Mouse (Mus musculus) MEL (cell line): ENCODE data around the gene Trim21. TPM values are rescaled to one million over a fixed set of nuclear protein-coding genes. Genes with fewer than 3 reads are reported as not detected.

Experiments used
- DNase-seq: peaks from one replicate; pipeline ENCODE4 v3.0.0; 2011; ENCODE audit warnings: low read depth, low spot score
- H3K27ac ChIP-seq: 2 replicates; pipeline ENCODE4 v1.5.1; 2012; ENCODE audit warnings: low read depth, mild to moderate bottlenecking, control low read depth, low read length, moderate library complexity; ENCODE audit not compliant: control insufficient read depth
- H3K27me3 ChIP-seq, 2 experiments: fragments of 150-350 bp in 1 of 2; sonication (generic) in 1 of 2; 2 replicates each; pipeline ENCODE4 v1.6.1; 2012; ENCODE audit warnings: low read length in 2 of 2, mild to moderate bottlenecking in 2 of 2, improper control_type of control experiment in 1 of 2, moderate library complexity in 1 of 2; ENCODE audit not compliant: insufficient read depth in 2 of 2, control insufficient read depth in 1 of 2
- H3K36me3 ChIP-seq, 2 experiments: 2 replicates each; pipeline ENCODE4 v1.6.1; 2012 to 2014; ENCODE audit warnings: low read length in 2 of 2, improper control_type of control experiment in 1 of 2, inconsistent platforms in 1 of 2, mild to moderate bottlenecking in 1 of 2; ENCODE audit not compliant: insufficient read depth in 2 of 2, control insufficient read depth in 1 of 2
- H3K4me1 ChIP-seq, 2 experiments: fragments of 150-350 bp in 1 of 2; sonication (generic) in 1 of 2; 2 replicates each; pipeline ENCODE4 v1.6.1; 2012; ENCODE audit warnings: low read length in 2 of 2, improper control_type of control experiment in 1 of 2, mild to moderate bottlenecking in 1 of 2; ENCODE audit not compliant: insufficient read depth in 2 of 2, control insufficient read depth in 1 of 2
- H3K4me3 ChIP-seq, 2 experiments: fragments of 150-350 bp in 1 of 2; sonication (generic) in 1 of 2; 2 replicates each; pipeline ENCODE4 v1.5.1; 2012; ENCODE audit warnings: low read depth in 2 of 2, low read length in 2 of 2, mild to moderate bottlenecking in 2 of 2, moderate library complexity in 2 of 2, control low read depth in 1 of 2, improper control_type of control experiment in 1 of 2; ENCODE audit not compliant: control insufficient read depth in 1 of 2, insufficient read depth in 1 of 2
- H3K79me2 ChIP-seq: 2 replicates; pipeline ENCODE4 v1.6.1; 2012; ENCODE audit warnings: mild to moderate bottlenecking, low read length, moderate library complexity; ENCODE audit not compliant: control insufficient read depth, poor library complexity, insufficient read depth
- H3K9ac ChIP-seq: 2 replicates; pipeline ENCODE4 v1.6.1; 2012; ENCODE audit warnings: low read depth, mild to moderate bottlenecking, control low read depth, low read length, moderate library complexity; ENCODE audit not compliant: control insufficient read depth, poor library complexity, severe bottlenecking
- H3K9me3 ChIP-seq: fragments of 150-350 bp; sonication (generic); replicated peaks from 2 replicates; pipeline ENCODE4 v1.6.1; 2012; ENCODE audit warnings: mild to moderate bottlenecking, low read length, improper control_type of control experiment, moderate library complexity; ENCODE audit not compliant: insufficient read depth
- CTCF ChIP-seq, 3 experiments: IDR thresholded peaks in 2 of 3; conservative IDR thresholded peaks in 1 of 3; 2 replicates each; pipeline ENCODE4 v1.5.1; 2011 to 2012; ENCODE audit warnings: low read length in 3 of 3, low read depth in 2 of 3, mild to moderate bottlenecking in 2 of 3, improper control_type of control experiment in 1 of 3, inconsistent platforms in 1 of 3, mixed read lengths in 1 of 3, moderate library complexity in 1 of 3; ENCODE audit not compliant: control insufficient read depth in 1 of 3, insufficient read depth in 1 of 3, poor library complexity in 1 of 3, severe bottlenecking in 1 of 3
- ELF1 ChIP-seq: IDR thresholded peaks from 2 replicates; pipeline ENCODE4 v1.6.1; 2014; ENCODE audit warnings: low read depth, mild to moderate bottlenecking, inconsistent platforms, low read length, improper control_type of control experiment, moderate library complexity
- EP300 ChIP-seq, 2 experiments: IDR thresholded peaks; 2 replicates each; pipeline ENCODE4 v1.6.1; 2011; ENCODE audit warnings: improper control_type of control experiment in 2 of 2, low read length in 2 of 2, low read depth in 1 of 2, mild to moderate bottlenecking in 1 of 2
- ETS1 ChIP-seq: IDR thresholded peaks from 2 replicates; pipeline ENCODE4 v1.6.1; 2012; ENCODE audit warnings: low read depth, mild to moderate bottlenecking, inconsistent platforms, low read length, improper control_type of control experiment, moderate library complexity
- GATA1 ChIP-seq: IDR thresholded peaks from 2 replicates; pipeline ENCODE4 v1.6.1; 2011; ENCODE audit warnings: low read depth, low read length, improper control_type of control experiment
- HCFC1 ChIP-seq: IDR thresholded peaks from 2 replicates; pipeline ENCODE4 v1.6.1; 2012; ENCODE audit warnings: low read depth, mild to moderate bottlenecking, inconsistent platforms, low read length, improper control_type of control experiment, moderate library complexity
- MEF2A ChIP-seq: IDR thresholded peaks from 2 replicates; pipeline ENCODE4 v1.6.1; 2014; ENCODE audit warnings: low read depth, mild to moderate bottlenecking, inconsistent platforms, low read length, improper control_type of control experiment; ENCODE audit not compliant: poor library complexity, insufficient replicate concordance, severe bottlenecking; ENCODE audit errors: extremely low read depth
- MXI1 ChIP-seq: IDR thresholded peaks from 2 replicates; pipeline ENCODE4 v1.6.1; 2011; ENCODE audit warnings: mild to moderate bottlenecking, low read depth, low read length, improper control_type of control experiment
- MYB ChIP-seq: IDR thresholded peaks from 2 replicates; pipeline ENCODE4 v1.6.1; 2011; ENCODE audit warnings: mild to moderate bottlenecking, low read depth, low read length, improper control_type of control experiment
- MYC ChIP-seq: IDR thresholded peaks from 2 replicates; pipeline ENCODE4 v1.6.1; 2011; ENCODE audit warnings: low read depth, mild to moderate bottlenecking, low read length, improper control_type of control experiment, moderate library complexity
- NELFE ChIP-seq: IDR thresholded peaks from 2 replicates; pipeline ENCODE4 v1.6.1; 2011; ENCODE audit warnings: low read depth, low read length, improper control_type of control experiment
- POLR2A ChIP-seq, 2 experiments: IDR thresholded peaks; 2 replicates each; pipeline ENCODE4 v1.6.1; 2011 to 2012; ENCODE audit warnings: low read length in 2 of 2, mild to moderate bottlenecking in 2 of 2, control low read depth in 1 of 2, improper control_type of control experiment in 1 of 2, low read depth in 1 of 2, moderate library complexity in 1 of 2; ENCODE audit not compliant: control insufficient read depth in 1 of 2, insufficient read depth in 1 of 2, poor library complexity in 1 of 2
- POLR2AphosphoS5 ChIP-seq: IDR thresholded peaks from 2 replicates; pipeline ENCODE4 v1.6.1; 2012; ENCODE audit warnings: low read depth, borderline replicate concordance, mild to moderate bottlenecking, inconsistent platforms, low read length, moderate library complexity, mixed read lengths
- RCOR1 ChIP-seq: IDR thresholded peaks from 2 replicates; pipeline ENCODE4 v1.6.1; 2012; ENCODE audit warnings: low read depth, mild to moderate bottlenecking, inconsistent platforms, low read length, improper control_type of control experiment
- SIN3A ChIP-seq: IDR thresholded peaks from 2 replicates; pipeline ENCODE4 v1.6.1; 2012; ENCODE audit warnings: low read length, improper control_type of control experiment, inconsistent platforms
- SMC3 ChIP-seq: IDR thresholded peaks from 2 replicates; pipeline ENCODE4 v1.6.1; 2011; ENCODE audit warnings: low read depth, low read length, improper control_type of control experiment
- TBP ChIP-seq: IDR thresholded peaks from 2 replicates; pipeline ENCODE4 v1.8.0; 2011; ENCODE audit warnings: low read depth, low read length, improper control_type of control experiment
- UBTF ChIP-seq: IDR thresholded peaks from 2 replicates; pipeline ENCODE4 v1.6.1; 2012; ENCODE audit warnings: low read depth, mild to moderate bottlenecking, inconsistent platforms, low read length, improper control_type of control experiment, moderate library complexity, borderline replicate concordance; ENCODE audit not compliant: insufficient read depth
- USF2 ChIP-seq, 2 experiments: IDR thresholded peaks; 2 replicates each; pipeline ENCODE4 v1.6.1; 2011 to 2012; ENCODE audit warnings: improper control_type of control experiment in 2 of 2, low read length in 2 of 2, borderline replicate concordance in 1 of 2, inconsistent platforms in 1 of 2, low read depth in 1 of 2, mild to moderate bottlenecking in 1 of 2; ENCODE audit not compliant: insufficient read depth in 1 of 2
- polyA plus RNA-seq, 2 experiments: library from polyadenylated mRNA; stranded (reverse) in 1 of 2; unstranded in 1 of 2; fragments of >175 nt in 1 of 2; fragments of >200 nt in 1 of 2; gene quantifications; 2 replicates each; pipeline versions ENCODE4 v1.2.1 to v1.2.4; 2012; ENCODE audit warnings: low replicate concordance in 2 of 2, low read depth in 1 of 2; ENCODE audit not compliant: insufficient read length in 2 of 2, insufficient read depth in 1 of 2, missing spikeins in 1 of 2
- total RNA-seq: library from RNA; depleted of rRNA; stranded (reverse); fragments of 300-350 nt; gene quantifications from 2 replicates; pipeline ENCODE4 v1.2.3, GENCODE M21; 2012; rRNA removed

Trim21 gene
- total RNA-seq, result 1.3 and 3.3 TPM in 2 replicates
- polyA plus RNA-seq, result 1 to 10 TPM in 1 of 2 experiments, not detected in 1; 2.8 TPM

GRCm38 (mm10) chr7:102564999-102565997 lies at the start of gene Trim21:
Trim21 (minus strand) TSS chr7:102565486.
- TF ChIP-seq MYB (no peak), POLR2A (IDR thresholded peaks at IDR 0.05; ENCODE audit: control insufficient read depth in 1 of 2, insufficient read depth in 1 of 2, low read depth in 1 of 2, low read length in 2 of 2, poor library complexity in 1 of 2) (peak in 1 of 2 experiments; percentile 40; a peak in 1 of 4 replicates), EP300 (IDR thresholded peaks at IDR 0.05; ENCODE audit: low read depth in 1 of 2, low read length in 2 of 2) (no peak), MXI1 (peak; percentile 64), UBTF (no peak), GATA1 (no peak), USF2 (IDR thresholded peaks at IDR 0.05; ENCODE audit: borderline replicate concordance in 1 of 2, insufficient read depth in 1 of 2, low read depth in 1 of 2, low read length in 2 of 2) (no peak), ELF1 (peak; percentile 70), ETS1 (peak; percentile 55), SIN3A (peak; percentile 86), HCFC1 (peak; percentile 46; the same call in 1 of the 2 replicates)
- Histone ChIP-seq H3K4me3 (peak within 1 kb of the TSS; percentile 73 to 100), H3K27ac (no peak within 1 kb of the TSS), H3K9me3 (no peaks in the 10 kb centered on the region), H3K4me1 (no peaks in the 10 kb centered on the region; a peak in 1 of 4 replicates), H3K79me2 (no peaks in the 10 kb centered on the region), H3K36me3 (no peaks in the 10 kb centered on the region; a peak in 1 of 4 replicates), H3K27me3 (no peaks in the 10 kb centered on the region; a peak in 1 of 4 replicates), H3K9ac (peak within 1 kb of the TSS; percentile 67)
- DNase-seq, result peak; percentile 94

- no peaks in the 10 kb centered on the region for H3K9me3 ChIP-seq
- DNase-seq, result no peak
- H3K9ac ChIP-seq, result no peak within 1 kb of the TSS
- no peaks in the 10 kb centered on the region for H3K4me1 ChIP-seq
- H3K27me3 ChIP-seq, result no peaks in the 10 kb centered on the region; a peak in 1 of 4 replicates
- H3K27ac ChIP-seq, result no peak within 1 kb of the TSS
- TF ChIP-seq SMC3 (no peak), UBTF (no peak), NELFE (no peak), MYC (no peak), RCOR1 (no peak), TBP (no peak), ELF1 (no peak), POLR2AphosphoS5 (no peak), CTCF (IDR thresholded peaks at IDR 0.05 in 2 of 3, conservative IDR thresholded peaks at IDR 0.05 in 1 of 3; ENCODE audit: control insufficient read depth in 1 of 3, insufficient read depth in 1 of 3, low read depth in 2 of 3, low read length in 3 of 3, poor library complexity in 1 of 3, severe bottlenecking in 1 of 3) (no peak), EP300 (IDR thresholded peaks at IDR 0.05; ENCODE audit: low read depth in 1 of 2, low read length in 2 of 2) (no peak), POLR2A (IDR thresholded peaks at IDR 0.05; ENCODE audit: control insufficient read depth in 1 of 2, insufficient read depth in 1 of 2, low read depth in 1 of 2, low read length in 2 of 2, poor library complexity in 1 of 2) (no peak), MEF2A (no peak)
- H3K36me3 ChIP-seq, result no peaks in the 10 kb centered on the region
- H3K4me3 ChIP-seq, result no peak within 1 kb of the TSS
- H3K79me2 ChIP-seq, result no peaks in the 10 kb centered on the region
Measured at GRCm38 (mm10) chr7:102597378-102598031, 32.2 kb upstream of the Trim21 start, which contains the start of gene Olfr552. Olfr552 (plus strand) TSS chr7:102597770.
